ENCODE assay signal across 8 mouse cellular contexts in genomic region chr15:89127364-89127940, GRCm38 (mm10). TPM values are rescaled to one million over a fixed set of nuclear protein-coding genes. Genes with fewer than 3 reads are reported as not detected.
DNase-seq lines count a peak whose midpoint lies in the region; ATAC-seq lines count a peak whose summit lies in the region.

No protein-coding gene starts in this region.

- peaks cover 25% of the 10 kb centered on the region for H3K36me3 ChIP-seq in megakaryocyte, embryonic 14.5 days (replicated peaks; ENCODE audit: low read length)
- H3K36me3 ChIP-seq in liver, embryonic 12.5 days, result peaks cover 29% of the 10 kb centered on the region

- peak; percentile 54 for DNase-seq in cerebellum, adult 11-12 months
- no peak for DNase-seq in cerebellum, adult 18-20 months
- DNase-seq in c-Kit-positive CD71-positive TER-119-positive erythroid progenitor cells, embryonic 14.5 days (ENCODE audit: low spot score), result no peak
- no peak for DNase-seq in adrenal gland, postnatal 10 days

- ATAC-seq in megakaryocyte, adult 5-6 weeks (ENCODE audit: poor library complexity, severe bottlenecking), result no peak
- no peak for ATAC-seq in liver, embryonic 12.5 days
- ATAC-seq in granulocyte monocyte progenitor cell, adult 5-6 weeks (replicated peaks; ENCODE audit: poor library complexity, severe bottlenecking), result no peak

- H3K4me2 ChIP-seq in liver, embryonic 12.5 days, result peak overlapping the region; percentile 85

- peak overlapping the region; percentile 97 for H3K4me3 ChIP-seq in megakaryocyte, embryonic 14.5 days (replicated peaks)
- H3K4me3 ChIP-seq in liver, embryonic 12.5 days, result peak overlapping the region; percentile 70

- peak overlapping the region; percentile 76 for H3K9ac ChIP-seq in liver, embryonic 12.5 days

- no peak overlapping the region for H3K27ac ChIP-seq in liver, embryonic 12.5 days

- 71% methylated on average over 8 of the region's 8 CpGs for WGBS in liver, embryonic 12.5 days (ENCODE audit: insufficient replicate concordance)

- peaks cover 67% of the 10 kb centered on the region for H3K4me1 ChIP-seq in megakaryocyte, embryonic 14.5 days
- peaks cover 43% of the 10 kb centered on the region for H3K4me1 ChIP-seq in liver, embryonic 12.5 days

- peaks cover 28% of the 10 kb centered on the region for H3K27me3 ChIP-seq in megakaryocyte, embryonic 14.5 days (replicated peaks)
- H3K27me3 ChIP-seq in liver, embryonic 12.5 days (replicated peaks), result peaks cover 29% of the 10 kb centered on the region

- H3K9me3 ChIP-seq in megakaryocyte, embryonic 14.5 days, result 0 out of 2 replicates have a peak, but pooled peaks cover 2% of the 10 kb centered on the region
- no peaks in the 10 kb centered on the region for H3K9me3 ChIP-seq in liver, embryonic 12.5 days (replicated peaks)

RNA-seq across cellular contexts. Expression of gene Hdac10, which starts 1.0 kb away (rescaled TPM):
- 3.8 and 7.9 TPM in 2 replicates for polyA plus RNA-seq in megakaryocyte, embryonic 14.5 days (2012; ENCODE audit: insufficient read depth, low replicate concordance)
- total RNA-seq in megakaryocyte, adult 5-6 weeks (2015), result 5.3 and 7.8 TPM in 2 replicates
- 11.0 and 12.8 TPM in 2 replicates for total RNA-seq in megakaryocyte, adult 5-6 weeks (2017)
- polyA plus RNA-seq in liver, embryonic 12.5 days (2016; fragmentation: Nextera tagmentation; extraction: Ambion mirVana), result 12.8 and 15.3 TPM in 2 replicates
- total RNA-seq in granulocyte monocyte progenitor cell, adult 5-6 weeks (2014; fragmentation: Nextera tagmentation), result 11.3 and 14.7 TPM in 2 replicates
- 11.2 and 13.9 TPM in 2 replicates for total RNA-seq in granulocyte monocyte progenitor cell, adult 5-6 weeks (2017)
- 10 to 100 TPM; 10.5 to 17.8 TPM for total RNA-seq in adrenal gland, postnatal 10 days (2021)

RNA-seq across cellular contexts. Expression of gene Tubgcp6, which starts 4.5 kb away (rescaled TPM):
- polyA plus RNA-seq in megakaryocyte, embryonic 14.5 days (2012; ENCODE audit: insufficient read depth, low replicate concordance), result 12.5 and 18.5 TPM in 2 replicates
- total RNA-seq in megakaryocyte, adult 5-6 weeks (2015), result 11.0 and 15.5 TPM in 2 replicates
- total RNA-seq in megakaryocyte, adult 5-6 weeks (2017), result 16.0 and 17.3 TPM in 2 replicates
- polyA plus RNA-seq in liver, embryonic 12.5 days (2016; fragmentation: Nextera tagmentation; extraction: Ambion mirVana), result 11.8 and 12.7 TPM in 2 replicates
- total RNA-seq in granulocyte monocyte progenitor cell, adult 5-6 weeks (2014; fragmentation: Nextera tagmentation), result 23.4 and 29.2 TPM in 2 replicates
- 12.6 and 20.2 TPM in 2 replicates for total RNA-seq in granulocyte monocyte progenitor cell, adult 5-6 weeks (2017)
- 10 to 100 TPM; 13.5 to 18.6 TPM for total RNA-seq in adrenal gland, postnatal 10 days (2021)

RNA-seq across cellular contexts. Expression of gene Mapk12, which starts 13.1 kb away (rescaled TPM):
- polyA plus RNA-seq in megakaryocyte, embryonic 14.5 days (2012; ENCODE audit: insufficient read depth, low replicate concordance), result not detected in 2 replicates
- 0.64 and 0.65 TPM in 2 replicates for total RNA-seq in megakaryocyte, adult 5-6 weeks (2015)
- not detected in 2 replicates for total RNA-seq in megakaryocyte, adult 5-6 weeks (2017)
- 2.3 and 2.7 TPM in 2 replicates for polyA plus RNA-seq in liver, embryonic 12.5 days (2016; fragmentation: Nextera tagmentation; extraction: Ambion mirVana)
- not detected in 2 replicates for total RNA-seq in granulocyte monocyte progenitor cell, adult 5-6 weeks (2014; fragmentation: Nextera tagmentation)
- 0.93 TPM in 1 of 2 replicates, not detected in the other for total RNA-seq in granulocyte monocyte progenitor cell, adult 5-6 weeks (2017)
- total RNA-seq in adrenal gland, postnatal 10 days (2021), result 10 to 100 TPM; 10.1 to 19.3 TPM

RNA-seq across cellular contexts. Expression of gene Mapk11, which starts 22.0 kb away (rescaled TPM):
- polyA plus RNA-seq in megakaryocyte, embryonic 14.5 days (2012; ENCODE audit: insufficient read depth, low replicate concordance), result 0.29 TPM in 1 of 2 replicates, not detected in the other
- 0.40 and 0.43 TPM in 2 replicates for total RNA-seq in megakaryocyte, adult 5-6 weeks (2015)
- 0.24 and 0.51 TPM in 2 replicates for total RNA-seq in megakaryocyte, adult 5-6 weeks (2017)
- polyA plus RNA-seq in liver, embryonic 12.5 days (2016; fragmentation: Nextera tagmentation; extraction: Ambion mirVana), result 1.8 TPM in 2 replicates
- total RNA-seq in granulocyte monocyte progenitor cell, adult 5-6 weeks (2014; fragmentation: Nextera tagmentation), result not detected in 2 replicates
- total RNA-seq in granulocyte monocyte progenitor cell, adult 5-6 weeks (2017), result not detected in 2 replicates
- 1 to 10 TPM; 5.1 to 7.3 TPM for total RNA-seq in adrenal gland, postnatal 10 days (2021)

RNA-seq across cellular contexts. Expression of gene Selenoo, which starts 38.6 kb away (rescaled TPM):
- polyA plus RNA-seq in megakaryocyte, embryonic 14.5 days (2012; ENCODE audit: insufficient read depth, low replicate concordance), result 3.7 and 8.9 TPM in 2 replicates
- total RNA-seq in megakaryocyte, adult 5-6 weeks (2015), result 11.4 and 13.8 TPM in 2 replicates
- 17.4 and 18.0 TPM in 2 replicates for total RNA-seq in megakaryocyte, adult 5-6 weeks (2017)
- polyA plus RNA-seq in liver, embryonic 12.5 days (2016; fragmentation: Nextera tagmentation; extraction: Ambion mirVana), result 11.6 and 12.8 TPM in 2 replicates
- 11.6 and 21.8 TPM in 2 replicates for total RNA-seq in granulocyte monocyte progenitor cell, adult 5-6 weeks (2014; fragmentation: Nextera tagmentation)
- 13.6 and 16.2 TPM in 2 replicates for total RNA-seq in granulocyte monocyte progenitor cell, adult 5-6 weeks (2017)
- total RNA-seq in adrenal gland, postnatal 10 days (2021), result 10 to 100 TPM; 29.8 to 29.9 TPM

Comparison
In these comparisons a context has a peak if more than half of its experiments do, and no peak if none do; other contexts are left out.
1. RNA of gene Mapk12, which starts 13.1 kb away (total RNA-seq): 10.1 to 19.3 TPM in adrenal gland, postnatal 10 days; 0.93 TPM in granulocyte monocyte progenitor cell, adult 5-6 weeks and 0.64 to 0.65 TPM in megakaryocyte, adult 5-6 weeks; every median in the first group is over 4 times any median in the second.